In genomic region chr2:172270974-172271697, GRCm38 (mm10) we compare ENCODE assay signal across 16 mouse cellular contexts. TPM values are rescaled to one million over a fixed set of nuclear protein-coding genes. Genes with fewer than 3 reads are reported as not detected.
DNase-seq lines count a peak whose midpoint lies in the region; ATAC-seq lines count a peak whose summit lies in the region.
"Had no signal": no experiment of that assay in that cellular context is flagged by ENCODE, and none has a peak within 500 bp of the region (broad histone marks: within the 10 kb centered on the region; RNA-seq: fewer than 3 reads in every experiment).

No protein-coding gene starts in this region.

- WGBS in embryonic facial prominence, embryonic 12.5 days, result 68% methylated on average over 12 of the region's 12 CpGs
- WGBS in embryonic facial prominence, embryonic 10.5 days, result 79% methylated on average over 12 of the region's 12 CpGs
- WGBS in neural tube, embryonic 11.5 days, result 75% methylated on average over 12 of the region's 12 CpGs
- 57% methylated on average over 12 of the region's 12 CpGs for WGBS in limb, embryonic 13.5 days

- no peaks in the 10 kb centered on the region for H3K9me3 ChIP-seq in embryonic facial prominence, embryonic 12.5 days
- H3K9me3 ChIP-seq in embryonic facial prominence, embryonic 10.5 days, result no peaks in the 10 kb centered on the region
- H3K9me3 ChIP-seq in neural tube, embryonic 11.5 days (ENCODE audit: control insufficient read depth, low read length), result no peaks in the 10 kb centered on the region
- no peaks in the 10 kb centered on the region for H3K9me3 ChIP-seq in limb, embryonic 13.5 days
- H3K9me3 ChIP-seq: megakaryocyte, embryonic 14.5 days had no signal

- no peak overlapping the region for H3K4me3 ChIP-seq in embryonic facial prominence, embryonic 12.5 days
- H3K4me3 ChIP-seq in embryonic facial prominence, embryonic 10.5 days, result no peak overlapping the region
- H3K4me3 ChIP-seq in neural tube, embryonic 11.5 days (ENCODE audit: low read depth, low read length), result no peak overlapping the region
- no peak overlapping the region for H3K4me3 ChIP-seq in limb, embryonic 13.5 days
- H3K4me3 ChIP-seq: heart, adult 2 months; megakaryocyte, embryonic 14.5 days had no signal

- H3K27me3 ChIP-seq in embryonic facial prominence, embryonic 12.5 days, result no peaks in the 10 kb centered on the region
- H3K27me3 ChIP-seq in embryonic facial prominence, embryonic 10.5 days (replicated peaks; ENCODE audit: low read depth, poor library complexity, severe bottlenecking), result no peaks in the 10 kb centered on the region
- H3K27me3 ChIP-seq in neural tube, embryonic 11.5 days (ENCODE audit: control insufficient read depth, insufficient read depth, low read length), result no peaks in the 10 kb centered on the region
- no peaks in the 10 kb centered on the region for H3K27me3 ChIP-seq in limb, embryonic 13.5 days
- H3K27me3 ChIP-seq: megakaryocyte, embryonic 14.5 days had no signal

- no peak for DNase-seq in embryonic facial prominence, embryonic 10.5 days (ENCODE audit: low spot score)
- no peak for DNase-seq in neural tube, embryonic 11.5 days (ENCODE audit: low spot score)
- no peak for DNase-seq in neural tube, embryonic 10.5 days (ENCODE audit: extremely low spot score, low spot score)
- no peak for DNase-seq in urinary bladder, postnatal 10 days (ENCODE audit: low spot score)
- DNase-seq in layer of hippocampus, adult 9-11 months, result no peak
- no peak for DNase-seq in lung, postnatal 25 days (ENCODE audit: low spot score)
- DNase-seq: adrenal gland, adult 2 months; cerebellum, adult 9-10 months; heart, adult 2 months; lung, adult 2 months had no signal

- H3K27ac ChIP-seq in embryonic facial prominence, embryonic 12.5 days, result 0 out of 2 replicates have a peak overlapping the region, but pooled peaks have one; percentile 4
- H3K27ac ChIP-seq in embryonic facial prominence, embryonic 10.5 days (replicated peaks), result no peak overlapping the region; the same call in 1 of the 2 replicates
- 0 out of 2 replicates have a peak overlapping the region, but pooled peaks have one; percentile 20 for H3K27ac ChIP-seq in neural tube, embryonic 11.5 days (ENCODE audit: low read depth, low read length)
- peak overlapping the region; percentile 65 for H3K27ac ChIP-seq in limb, embryonic 13.5 days
- H3K27ac ChIP-seq: heart, adult 2 months had no signal

- 0 out of 2 replicates have a peak, but pooled peaks cover 8% of the 10 kb centered on the region for H3K4me1 ChIP-seq in embryonic facial prominence, embryonic 12.5 days
- H3K4me1 ChIP-seq in embryonic facial prominence, embryonic 10.5 days, result 0 out of 2 replicates have a peak, but pooled peaks cover 7% of the 10 kb centered on the region
- peaks cover 2% of the 10 kb centered on the region; the same call in 1 of the 2 replicates for H3K4me1 ChIP-seq in neural tube, embryonic 11.5 days (ENCODE audit: control insufficient read depth, insufficient read depth, low read length)
- peaks cover 20% of the 10 kb centered on the region for H3K4me1 ChIP-seq in limb, embryonic 13.5 days

- no peak overlapping the region for H3K9ac ChIP-seq in embryonic facial prominence, embryonic 12.5 days
- no peak overlapping the region; the same call in 1 of the 2 replicates for H3K9ac ChIP-seq in neural tube, embryonic 11.5 days (ENCODE audit: low read length)
- no peak overlapping the region for H3K9ac ChIP-seq in limb, embryonic 13.5 days

- no peak overlapping the region for H3K4me2 ChIP-seq in embryonic facial prominence, embryonic 12.5 days (replicated peaks)
- no peak overlapping the region for H3K4me2 ChIP-seq in neural tube, embryonic 11.5 days (ENCODE audit: low read depth)
- H3K4me2 ChIP-seq in limb, embryonic 13.5 days (replicated peaks), result no peak overlapping the region

- no peak for ATAC-seq in embryonic facial prominence, embryonic 12.5 days (ENCODE audit: insufficient number of reproducible peaks, insufficient read depth, low FRiP score, low TSS enrichment)
- no peak for ATAC-seq in neural tube, embryonic 11.5 days (ENCODE audit: insufficient read depth, low FRiP score, low TSS enrichment)
- ATAC-seq in limb, embryonic 13.5 days (ENCODE audit: low FRiP score, low read depth), result 0 out of 2 replicates have a peak, but pooled peaks have one; percentile 8

- H3K36me3 ChIP-seq in embryonic facial prominence, embryonic 12.5 days, result no peaks in the 10 kb centered on the region
- no peaks in the 10 kb centered on the region for H3K36me3 ChIP-seq in embryonic facial prominence, embryonic 10.5 days (replicated peaks)
- H3K36me3 ChIP-seq in neural tube, embryonic 11.5 days (ENCODE audit: control insufficient read depth, insufficient read depth, low read length), result no peaks in the 10 kb centered on the region
- H3K36me3 ChIP-seq in limb, embryonic 13.5 days, result no peaks in the 10 kb centered on the region

RNA-seq across cellular contexts. Expression of gene Mc3r, which starts 22.8 kb away (rescaled TPM):
- polyA plus RNA-seq in embryonic facial prominence, embryonic 12.5 days (2016; fragmentation: Nextera tagmentation; extraction: Ambion mirVana), result 0.08 TPM in 1 of 2 replicates, not detected in the other
- polyA plus RNA-seq in embryonic facial prominence, embryonic 10.5 days (2016; fragmentation: Nextera tagmentation; extraction: Ambion mirVana), result not detected in 2 replicates
- not detected in 2 replicates for polyA plus RNA-seq in neural tube, embryonic 11.5 days (2014; fragmentation: Nextera tagmentation; extraction: Ambion mirVana)
- polyA plus RNA-seq in limb, embryonic 13.5 days (2015; fragmentation: Nextera tagmentation; extraction: Ambion mirVana), result 0.14 TPM in 2 replicates
- polyA plus RNA-seq: heart, adult 2 months; kidney, embryonic 16.5 days; limb, embryonic 11.5 days; lung, adult 2 months; stomach, embryonic 16.5 days had no signal
